Mouse (Mus musculus): Measurements from ENCODE around the gene Ky. TPM values are rescaled to one million over a fixed set of nuclear protein-coding genes. Genes with fewer than 3 reads are reported as not detected.

Ky gene
- total and polyA plus RNA-seq, 3 experiments, result not detected

- Histone ChIP-seq H3K36me3 (replicated peaks in 1 of 2; ENCODE audit: control insufficient read depth in 1 of 2, insufficient read depth in 1 of 2, low read length in 1 of 2) (no peaks in the 10 kb centered on the region), H3K27me3 (replicated peaks) (no peaks in the 10 kb centered on the region), H3K9me3 (replicated peaks; ENCODE audit: low read length) (peaks cover 58% of the 10 kb centered on the region), H3K4me2 (ENCODE audit: insufficient read depth, low read depth, poor library complexity, severe bottlenecking) (no peak overlapping the region), H3K79me2 (replicated peaks; ENCODE audit: control insufficient read depth, extremely low read depth, insufficient read depth, poor library complexity, severe bottlenecking) (no peaks in the 10 kb centered on the region), H3K27ac (ENCODE audit: insufficient read depth, low read depth) (no peak overlapping the region), H3K4me3 (replicated peaks in 1 of 3; ENCODE audit: low read depth in 2 of 3, low read length in 2 of 3, poor library complexity in 1 of 3) (no peak overlapping the region), H3K9ac (ENCODE audit: insufficient read depth, low read depth) (no peak overlapping the region), H3K4me1 (ENCODE audit: control insufficient read depth in 1 of 2, insufficient read depth in 2 of 2) (peaks cover 0 to 14% of the 10 kb centered on the region in 2 experiments; a peak in 2 of 4 replicates)
- dilution Hi-C loops (cut with MboI; ENCODE audit: extremely low pct_ligation_motif_present, extremely low pct_unique_long_range_greater_than_20kb, low sequenced_read_pairs) (no loop called here), in situ Hi-C loops (cut with MboI; ENCODE audit: low pct_ligation_motif_present, low pct_unique_long_range_greater_than_20kb, low sequenced_read_pairs) (no loop called here)
- TF ChIP-seq MYC (IDR thresholded peaks at IDR 0.05; ENCODE audit: low read depth, low read length), result no peak
- DNase-seq (ENCODE audit: extremely low read depth), result peak; percentile 12
Measured at GRCm38 (mm10) chr9:102521396-102521795, 15.8 kb downstream of the Ky start.

GRCm38 (mm10) chr9:102528106-102528505 is 22.6 kb downstream of the Ky start:
- peaks cover 57% of the 10 kb centered on the region for H3K9me3 ChIP-seq (replicated peaks; ENCODE audit: low read length)
- no peak for DNase-seq (ENCODE audit: extremely low read depth)
- no peak overlapping the region for H3K27ac ChIP-seq (ENCODE audit: insufficient read depth, low read depth)
- H3K4me3 ChIP-seq (replicated peaks in 1 of 3; ENCODE audit: low read depth in 2 of 3, low read length in 2 of 3, poor library complexity in 1 of 3), result no peak overlapping the region
- in situ Hi-C loops (cut with MboI; ENCODE audit: low pct_ligation_motif_present, low pct_unique_long_range_greater_than_20kb, low sequenced_read_pairs), result loop anchor here (25.0 kb wide), 1 partner anchor 1216 kb away; no protein-coding TSS in a partner anchor
- H3K27me3 ChIP-seq (replicated peaks), result no peaks in the 10 kb centered on the region
- H3K36me3 ChIP-seq (replicated peaks in 1 of 2; ENCODE audit: control insufficient read depth in 1 of 2, insufficient read depth in 1 of 2, low read length in 1 of 2), result no peaks in the 10 kb centered on the region
- dilution Hi-C loops (cut with MboI; ENCODE audit: extremely low pct_ligation_motif_present, extremely low pct_unique_long_range_greater_than_20kb, low sequenced_read_pairs), result no loop called here
- H3K79me2 ChIP-seq (replicated peaks; ENCODE audit: control insufficient read depth, extremely low read depth, insufficient read depth, poor library complexity, severe bottlenecking), result no peaks in the 10 kb centered on the region
- no peak for TF ChIP-seq POLR2AphosphoS2 (IDR thresholded peaks at IDR 0.05; ENCODE audit: low read depth, low read length)
- no peak for TF ChIP-seq CHD1 (IDR thresholded peaks at IDR 0.05; ENCODE audit: low read depth, low read length)
- no peak for TF ChIP-seq UBTF (IDR thresholded peaks at IDR 0.05; ENCODE audit: low read depth, low read length)
- no peak for TF ChIP-seq KAT2A (IDR thresholded peaks at IDR 0.05; ENCODE audit: insufficient replicate concordance, low read length)
- TF ChIP-seq MAX (IDR thresholded peaks at IDR 0.05; ENCODE audit: low read length), result no peak
- TF ChIP-seq TBP (conservative IDR thresholded peaks at IDR 0.05; ENCODE audit: low read depth, low read length), result no peak
- no peak for TF ChIP-seq E2F4 (IDR thresholded peaks at IDR 0.05; ENCODE audit: insufficient replicate concordance, low read depth, low read length)
- no peak for TF ChIP-seq ZC3H11A (IDR thresholded peaks at IDR 0.05; ENCODE audit: low read depth, low read length)
- H3K9ac ChIP-seq (ENCODE audit: insufficient read depth, low read depth), result no peak overlapping the region
- no peaks in the 10 kb centered on the region for H3K4me1 ChIP-seq (ENCODE audit: control insufficient read depth in 1 of 2, insufficient read depth in 2 of 2)
- H3K4me2 ChIP-seq (ENCODE audit: insufficient read depth, low read depth, poor library complexity, severe bottlenecking), result no peak overlapping the region

- TF ChIP-seq ZNF384 (IDR thresholded peaks at IDR 0.05; ENCODE audit: low read depth, low read length) (no peak), ZMIZ1 (IDR thresholded peaks at IDR 0.05; ENCODE audit: low read depth, low read length) (no peak)
- Histone ChIP-seq H3K27ac (ENCODE audit: insufficient read depth, low read depth) (no peak overlapping the region), H3K9me3 (replicated peaks; ENCODE audit: low read length) (peaks cover 59% of the 10 kb centered on the region), H3K4me2 (ENCODE audit: insufficient read depth, low read depth, poor library complexity, severe bottlenecking) (no peak overlapping the region), H3K79me2 (replicated peaks; ENCODE audit: control insufficient read depth, extremely low read depth, insufficient read depth, poor library complexity, severe bottlenecking) (no peaks in the 10 kb centered on the region), H3K9ac (ENCODE audit: insufficient read depth, low read depth) (no peak overlapping the region), H3K4me3 (replicated peaks in 1 of 3; ENCODE audit: low read depth in 2 of 3, low read length in 2 of 3, poor library complexity in 1 of 3) (no peak overlapping the region), H3K36me3 (replicated peaks in 1 of 2; ENCODE audit: control insufficient read depth in 1 of 2, insufficient read depth in 1 of 2, low read length in 1 of 2) (no peaks in the 10 kb centered on the region), H3K4me1 (ENCODE audit: control insufficient read depth in 1 of 2, insufficient read depth in 2 of 2) (no peaks in the 10 kb centered on the region), H3K27me3 (replicated peaks) (no peaks in the 10 kb centered on the region)
- in situ Hi-C loops (cut with MboI; ENCODE audit: low pct_ligation_motif_present, low pct_unique_long_range_greater_than_20kb, low sequenced_read_pairs) (loop anchor here (25.0 kb wide), 1 partner anchor 1216 kb away; no protein-coding TSS in a partner anchor), dilution Hi-C loops (cut with MboI; ENCODE audit: extremely low pct_ligation_motif_present, extremely low pct_unique_long_range_greater_than_20kb, low sequenced_read_pairs) (no loop called here)
- no peak for DNase-seq (ENCODE audit: extremely low read depth)
Measured at GRCm38 (mm10) chr9:102528561-102528960, 23.0 kb downstream of the Ky start.

All from CH12.LX (cell line).